Mouse (Mus musculus): Measurements from ENCODE around the gene 1700001O22Rik.

DNA sequence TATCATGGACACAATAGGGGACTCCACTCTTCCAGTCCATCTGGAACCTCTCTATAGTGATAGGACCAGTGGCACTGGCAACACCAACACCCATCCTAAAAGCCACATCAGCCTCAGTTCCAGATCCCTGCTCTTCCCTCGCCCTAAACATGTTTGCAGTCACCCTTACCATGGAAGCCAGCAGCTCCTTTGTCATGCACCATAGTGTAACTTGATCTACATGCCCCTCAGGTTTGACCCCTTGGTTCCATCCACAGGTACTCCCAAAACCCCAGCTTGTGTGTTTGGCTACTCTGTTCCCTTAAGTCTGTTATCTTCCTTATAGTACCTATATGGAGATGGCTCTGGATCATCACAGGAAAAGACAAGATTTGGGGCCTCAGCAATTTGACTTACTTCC lies 12.9 kb upstream of the 1700001O22Rik start:
- TF ChIP-seq RCOR1 (conservative IDR thresholded peaks at IDR 0.05; ENCODE audit: low read depth, low read length) (no peak), MEF2A (IDR thresholded peaks at IDR 0.05; ENCODE audit: borderline replicate concordance, low read depth, low read length) (no peak), BHLHE40 (IDR thresholded peaks at IDR 0.05; ENCODE audit: low read depth, low read length) (no peak), PAX5 (IDR thresholded peaks at IDR 0.05; ENCODE audit: low read length) (no peak), CTCF (conservative IDR thresholded peaks at IDR 0.05 in 1 of 2, IDR thresholded peaks at IDR 0.05 in 1 of 2; ENCODE audit: low read depth in 2 of 2, low read length in 2 of 2) (no peak), POLR2A (IDR thresholded peaks at IDR 0.05; ENCODE audit: low read depth, low read length) (no peak), MAZ (IDR thresholded peaks at IDR 0.05; ENCODE audit: low read depth, low read length) (no peak), EP300 (IDR thresholded peaks at IDR 0.05; ENCODE audit: low read length) (no peak), MXI1 (IDR thresholded peaks at IDR 0.05; ENCODE audit: low read depth, low read length) (no peak), MAX (IDR thresholded peaks at IDR 0.05; ENCODE audit: low read length) (no peak)

Data from CH12.LX (cell line).